Mouse (Mus musculus): ENCODE data around the gene Polr2b.

DNA sequence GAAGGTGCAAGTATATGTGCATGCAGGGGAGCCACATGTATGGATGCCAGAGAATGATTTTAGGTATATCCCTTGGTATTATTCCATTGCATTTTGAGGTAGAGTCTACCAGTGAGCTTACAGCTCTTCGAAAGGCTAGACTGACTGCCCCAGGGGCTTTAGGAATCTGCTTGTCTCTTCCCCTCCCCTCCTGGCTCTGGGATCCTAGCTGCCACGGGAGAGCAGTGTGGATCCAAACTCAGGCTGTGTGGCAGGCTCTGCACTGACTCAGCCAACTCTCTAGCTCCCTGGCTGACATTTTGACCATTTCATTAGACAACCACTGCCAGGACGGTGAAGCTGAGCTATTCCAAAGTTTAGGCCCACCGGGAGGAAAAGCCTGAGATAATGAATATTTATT is 65.6 kb downstream of the Polr2b start:
- no peak for TF ChIP-seq CTCF (IDR thresholded peaks at IDR 0.05)
- no peak for TF ChIP-seq POLR2A (IDR thresholded peaks at IDR 0.05; ENCODE audit: insufficient read depth, low read depth, low read length)
- TF ChIP-seq EP300 (IDR thresholded peaks at IDR 0.05; ENCODE audit: insufficient read depth, low read depth, low read length), result no peak

Data from heart, adult 2 months (tissue).